Mouse (Mus musculus) central nervous system, embryonic 18 days (tissue): ENCODE results near the gene Tubal3. TPM values are rescaled to one million over a fixed set of nuclear protein-coding genes. Genes with fewer than 3 reads are reported as not detected.

Source experiments
- polyA plus RNA-seq: library from polyadenylated mRNA; depleted of rRNA; stranded (reverse); fragments of >200 nt; gene quantifications from 2 replicates; pipeline ENCODE4 v1.2.3, GENCODE M21; 2012; rRNA removed

Gene Tubal3
- 0.03 TPM in 1 of 2 replicates, not detected in the other for polyA plus RNA-seq

GRCm38 (mm10) chr13:3917571-3918311 lies at the start of gene Tubal3, which contains the start of gene Net1:
TSS of gene Tubal3 (plus strand) at chr13:3918274.
TSS of gene Net1 (minus strand) at chr13:3918220.

DNA sequence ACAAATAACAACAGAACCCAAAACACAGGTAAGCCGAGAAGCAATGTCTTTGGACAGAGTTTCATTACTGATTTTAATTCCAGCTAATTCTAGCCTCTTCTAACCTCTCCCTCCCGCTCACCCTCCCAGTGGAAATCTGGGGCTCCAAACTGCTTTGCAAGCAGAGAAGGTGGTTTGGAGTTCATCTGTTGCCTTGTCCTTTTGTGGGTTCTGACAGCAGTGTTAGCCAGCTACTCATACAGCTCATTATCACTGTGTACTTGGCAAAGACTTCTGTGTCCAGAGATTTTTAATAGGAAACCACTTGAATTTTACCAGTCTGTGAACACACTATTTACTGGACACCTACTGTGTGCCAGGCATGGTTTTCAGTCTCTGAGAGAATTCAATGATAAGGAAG lies 27.2 kb downstream of the Tubal3 start, which contains the start of gene Ucn3:
TSS of gene Ucn3 (minus strand) at position 101 of the 400 bp plus-strand sequence.

Other genes starting within 250 kb of the Tubal3 start
- gene Calml3, start 114.0 kb upstream of the Tubal3 start, polyA plus RNA-seq = not detected in 2 replicates
- not detected in 2 replicates for gene Calm4, start 80.5 kb upstream of the Tubal3 start, polyA plus RNA-seq
- gene Calm5, start 64.1 kb upstream of the Tubal3 start, polyA plus RNA-seq = not detected in 2 replicates
- 6.2 and 6.3 TPM in 2 replicates for gene Net1, start 54 bp upstream of the Tubal3 start, polyA plus RNA-seq
- gene Ucn3, start 27.1 kb downstream of the Tubal3 start, polyA plus RNA-seq = 0.36 and 0.69 TPM in 2 replicates
- gene Akr1c14, start 130.7 kb downstream of the Tubal3 start, polyA plus RNA-seq = 0.54 and 0.84 TPM in 2 replicates
- 0.13 and 0.23 TPM in 2 replicates for gene Akr1c18, start 232.4 kb downstream of the Tubal3 start, polyA plus RNA-seq